Mouse (Mus musculus) layer of hippocampus, adult 9-10 months (tissue): ENCODE measurements around the gene Rho.

Experiments
- DNase-seq: peaks from one replicate; pipeline ENCODE4 v3.0.0; 2022; ENCODE audit warnings: low spot score

Gene Rho

DNA sequence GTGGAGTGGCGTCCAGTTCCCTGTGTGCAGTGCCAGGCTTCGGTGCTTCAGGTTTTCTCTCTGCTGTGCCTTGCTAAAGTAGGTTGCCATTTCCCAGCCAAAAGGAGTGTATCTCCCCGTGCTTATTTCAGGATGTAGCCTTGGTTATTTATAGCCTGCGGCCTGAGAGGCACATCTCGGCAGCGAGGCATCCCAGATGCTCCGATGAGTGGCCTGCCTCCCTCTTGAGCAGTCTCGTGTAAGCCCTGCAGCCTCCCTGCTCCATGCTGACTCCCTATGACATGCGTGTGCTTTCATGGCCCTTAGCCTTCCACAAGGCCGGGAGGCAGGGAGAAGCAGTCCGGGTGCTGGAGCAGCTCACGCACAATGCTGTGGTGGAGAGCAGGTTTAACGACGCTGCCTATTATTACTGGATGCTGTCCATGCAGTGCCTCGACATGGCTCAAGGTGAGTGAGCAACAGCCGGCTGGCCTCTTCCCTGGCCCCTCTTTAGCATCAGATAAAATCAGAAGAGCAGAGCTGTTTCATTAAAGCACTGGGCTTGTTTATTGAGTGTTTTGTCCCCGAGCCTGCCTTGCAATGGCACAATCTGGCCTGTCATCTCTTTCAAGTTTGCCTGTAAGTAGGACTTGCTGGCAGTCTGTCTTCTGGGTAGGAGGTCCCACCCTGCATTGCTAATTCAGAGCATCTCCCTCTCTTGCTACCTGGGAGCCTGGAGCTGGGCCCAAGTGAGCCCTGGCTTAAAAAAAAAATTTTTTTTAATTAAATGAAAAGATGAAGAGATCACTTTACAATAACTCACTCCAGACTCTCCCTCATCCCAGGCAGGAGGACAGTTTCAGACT, 15.7 kb upstream of the Rho start:
- DNase-seq: no peak

GRCm38 (mm10) chr6:115916611-115917010, 14.9 kb upstream of the Rho start:
- DNase-seq: no peak

GRCm38 (mm10) chr6:115918615-115919014, 12.9 kb upstream of the Rho start:
- no peak for DNase-seq

DNA sequence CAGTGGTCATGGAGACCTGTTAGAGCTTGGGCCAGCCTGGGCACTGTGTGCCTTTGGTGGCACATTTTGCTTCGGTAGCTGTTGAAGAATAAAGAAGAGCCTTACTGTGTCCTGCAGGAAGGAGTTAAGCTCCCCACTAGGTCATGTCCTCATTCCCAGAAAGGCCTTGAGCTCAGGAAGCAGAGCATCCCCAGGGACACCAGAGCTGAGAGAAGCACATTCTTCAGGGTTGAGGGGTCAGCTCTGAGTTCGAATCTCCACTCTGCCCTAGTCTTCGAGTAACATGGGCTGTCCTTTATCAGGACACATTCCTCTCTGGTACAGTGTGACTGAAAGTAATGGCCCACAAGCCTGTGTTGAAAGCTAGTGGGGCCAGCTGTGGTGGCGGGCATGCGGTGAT, 11.7 kb upstream of the Rho start:
- DNase-seq: no peak

DNA sequence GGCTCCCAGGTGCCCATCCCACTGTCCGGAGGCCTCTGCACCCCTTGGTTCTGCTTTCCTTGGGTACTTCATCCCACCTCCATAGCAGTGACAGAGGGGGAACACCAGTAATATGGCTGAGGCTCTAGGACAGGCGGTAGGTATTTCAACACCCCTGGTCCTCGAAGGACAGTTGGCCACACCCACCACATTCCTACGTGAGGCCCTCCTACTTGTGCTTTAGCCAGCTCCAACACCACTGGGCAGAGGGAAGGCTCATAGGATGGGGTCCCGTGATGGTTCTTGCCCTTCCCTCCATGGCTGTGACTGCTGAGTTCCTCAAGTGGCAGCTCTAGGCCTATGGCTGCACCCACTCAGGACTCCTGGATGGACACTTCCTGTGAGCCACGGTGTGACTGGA, 6.7 kb upstream of the Rho start:
- DNase-seq: no peak

GRCm38 (mm10) chr6:115926416-115926815, 5.1 kb upstream of the Rho start:
- no peak for DNase-seq

DNA sequence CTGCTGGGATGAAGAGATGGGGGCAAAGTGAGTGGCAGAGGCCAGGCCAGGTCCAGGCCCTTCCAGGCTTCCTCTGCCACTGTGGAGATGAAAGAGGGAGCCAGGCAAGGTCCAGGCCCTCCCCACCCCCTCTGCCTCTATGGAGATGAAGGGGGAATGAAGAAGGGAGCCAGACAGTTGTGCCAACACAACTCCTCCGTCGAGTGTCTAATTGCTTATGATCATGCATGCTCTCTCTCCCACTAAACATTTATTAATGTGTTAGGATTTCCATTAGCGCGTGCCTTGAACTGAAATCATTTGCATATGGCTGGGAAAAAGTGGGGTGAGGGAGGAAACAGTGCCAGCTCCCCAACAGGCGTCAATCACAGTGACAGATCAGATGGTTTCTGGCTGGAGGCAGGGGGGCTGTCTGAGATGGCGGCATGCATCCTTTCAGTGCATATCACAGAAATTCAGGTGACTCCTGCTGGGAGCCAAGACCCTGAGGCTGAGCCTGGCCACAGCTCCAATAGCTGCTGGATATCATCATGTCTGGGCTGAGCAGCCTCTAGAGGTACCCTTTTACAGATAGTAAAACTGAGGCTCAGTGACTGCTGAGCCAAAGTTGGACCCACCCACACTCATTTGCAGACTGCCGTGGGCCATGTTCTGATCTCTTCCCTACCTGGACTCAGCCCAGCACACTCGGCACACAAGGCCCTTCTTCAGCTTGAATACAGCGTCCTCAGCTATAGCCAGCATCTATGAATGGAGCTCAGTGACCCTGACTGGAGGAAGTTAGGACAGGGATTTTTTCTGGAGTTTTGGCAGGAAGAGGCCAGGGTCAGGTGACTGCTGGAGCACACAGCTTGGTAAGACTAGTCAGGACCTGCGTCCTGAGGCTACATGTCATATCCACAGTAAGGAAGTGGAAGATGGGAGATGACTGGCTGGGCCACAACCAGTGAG, 4.0 kb upstream of the Rho start:
- no peak for DNase-seq

GRCm38 (mm10) chr6:115930018-115930417, 1.5 kb upstream of the Rho start:
- no peak for DNase-seq

- DNase-seq: no peak
Measured at GRCm38 (mm10) chr6:115932391-115932790, 843 bp downstream of the Rho start.

- DNase-seq: no peak
Measured at GRCm38 (mm10) chr6:115935544-115935943, 4.0 kb downstream of the Rho start.

GRCm38 (mm10) chr6:115938011-115938410, 6.5 kb downstream of the Rho start:
- no peak for DNase-seq

DNA sequence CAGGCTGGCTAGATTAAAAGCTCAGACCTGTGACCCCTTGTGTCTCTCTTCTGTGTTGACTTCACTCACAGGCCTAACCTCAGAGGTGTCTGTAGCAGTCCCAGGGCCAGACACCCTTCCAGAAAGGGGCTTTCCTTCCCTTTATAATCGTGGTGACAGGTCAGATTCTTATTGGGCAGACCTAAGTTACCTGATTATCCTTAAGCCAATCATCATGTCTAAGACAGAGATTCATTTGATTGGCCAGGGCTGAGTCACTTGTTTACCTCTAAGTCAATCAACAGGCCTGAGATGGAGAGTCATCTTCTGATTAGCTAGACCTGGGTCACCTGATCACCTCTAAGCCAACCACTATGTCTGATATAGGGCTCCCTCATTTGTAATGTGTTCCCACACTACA, 7.2 kb downstream of the Rho start:
- no peak for DNase-seq

- DNase-seq: no peak
Measured at GRCm38 (mm10) chr6:115940603-115941002, 9.1 kb downstream of the Rho start.

DNA sequence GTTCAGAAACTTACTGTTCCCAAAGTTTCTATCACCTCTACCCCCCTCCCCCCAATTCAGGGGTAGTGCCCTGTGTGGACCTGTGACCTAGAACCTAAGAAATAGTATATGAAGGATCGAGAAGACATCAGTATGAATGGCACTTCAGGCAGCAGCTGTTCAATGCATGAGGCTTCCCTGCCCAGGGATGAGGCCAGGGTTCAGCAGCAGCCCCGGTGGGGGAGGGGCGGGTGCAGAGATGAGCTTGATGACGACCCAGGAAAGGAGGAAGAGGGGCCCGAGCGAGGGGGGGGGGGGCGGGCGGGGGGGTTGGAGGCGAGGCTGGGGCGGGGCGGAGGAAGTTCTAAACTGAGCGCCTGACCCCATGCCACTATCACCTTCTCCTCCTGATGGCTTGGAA, 9.6 kb downstream of the Rho start:
- DNase-seq: no peak

DNA sequence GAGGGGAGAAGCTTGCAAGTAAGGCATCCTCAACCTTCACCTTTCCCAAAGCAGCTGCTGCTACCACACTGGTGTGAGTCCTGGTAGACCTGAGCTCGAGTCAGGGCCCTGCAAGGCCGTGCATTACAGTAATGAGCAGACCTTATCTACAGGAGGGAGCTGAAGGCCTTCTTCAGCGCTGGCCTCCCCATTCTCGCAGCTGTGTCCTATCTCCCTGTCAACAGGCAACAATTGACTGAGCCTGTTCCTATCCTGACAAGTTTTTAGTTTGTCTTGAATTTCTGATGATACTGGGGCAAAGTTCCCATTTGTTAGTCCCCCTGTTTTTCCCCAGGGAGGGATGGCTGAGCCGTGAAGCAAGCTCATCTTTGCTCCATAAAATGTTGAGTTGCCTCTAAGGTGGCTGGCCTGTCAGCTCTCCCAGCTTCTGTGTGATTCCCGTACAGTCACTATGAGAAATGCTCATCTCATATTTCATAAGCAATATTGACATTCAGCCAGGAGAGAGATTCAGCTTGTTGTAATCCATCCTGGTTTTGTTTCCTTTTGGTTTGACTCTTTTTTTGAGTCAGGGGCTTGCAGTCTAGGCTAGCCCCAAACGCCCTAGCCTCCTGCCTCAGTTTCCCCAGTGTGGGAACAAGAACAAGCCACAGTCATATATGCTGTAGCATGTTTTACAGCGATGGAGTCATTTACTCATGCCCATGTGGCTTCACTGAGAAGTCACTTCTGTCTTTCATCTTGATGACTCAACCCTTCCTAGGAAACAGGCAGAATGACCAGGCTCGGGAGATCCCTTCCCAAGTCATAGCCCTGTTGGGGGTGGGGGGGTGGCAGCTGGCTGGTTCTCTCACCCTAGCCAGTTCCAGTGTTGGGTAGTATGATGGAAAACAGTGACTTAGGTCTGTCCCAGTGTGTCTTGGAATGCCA, 12.2 kb downstream of the Rho start:
- DNase-seq: no peak

GRCm38 (mm10) chr6:115944638-115945037, 13.1 kb downstream of the Rho start, which contains the start of gene H1foo:
H1foo (plus strand) TSS chr6:115944938.
- no peak for DNase-seq

DNA sequence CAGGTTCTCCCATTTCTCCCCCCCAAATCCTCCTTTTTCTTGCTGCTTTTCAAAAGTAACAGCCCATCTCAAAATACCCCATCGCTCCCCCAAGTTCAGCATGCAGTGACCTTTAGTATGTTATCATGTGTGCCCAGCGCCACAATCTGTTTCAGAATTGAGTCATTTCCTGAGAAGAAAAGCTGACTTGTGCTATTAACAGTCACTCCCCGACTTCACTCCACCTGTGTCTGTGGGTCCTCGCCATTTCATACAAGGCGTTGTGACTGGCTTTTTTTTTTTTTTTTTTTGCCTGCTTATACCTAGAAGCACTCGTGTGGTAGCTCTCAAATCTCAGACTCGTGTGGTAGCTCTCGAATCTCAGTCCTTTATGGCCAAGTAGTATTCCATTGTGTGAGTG, 14.1 kb downstream of the Rho start:
- DNase-seq: no peak

- no peak for DNase-seq
Measured at GRCm38 (mm10) chr6:115946389-115946788, 14.8 kb downstream of the Rho start.

DNA sequence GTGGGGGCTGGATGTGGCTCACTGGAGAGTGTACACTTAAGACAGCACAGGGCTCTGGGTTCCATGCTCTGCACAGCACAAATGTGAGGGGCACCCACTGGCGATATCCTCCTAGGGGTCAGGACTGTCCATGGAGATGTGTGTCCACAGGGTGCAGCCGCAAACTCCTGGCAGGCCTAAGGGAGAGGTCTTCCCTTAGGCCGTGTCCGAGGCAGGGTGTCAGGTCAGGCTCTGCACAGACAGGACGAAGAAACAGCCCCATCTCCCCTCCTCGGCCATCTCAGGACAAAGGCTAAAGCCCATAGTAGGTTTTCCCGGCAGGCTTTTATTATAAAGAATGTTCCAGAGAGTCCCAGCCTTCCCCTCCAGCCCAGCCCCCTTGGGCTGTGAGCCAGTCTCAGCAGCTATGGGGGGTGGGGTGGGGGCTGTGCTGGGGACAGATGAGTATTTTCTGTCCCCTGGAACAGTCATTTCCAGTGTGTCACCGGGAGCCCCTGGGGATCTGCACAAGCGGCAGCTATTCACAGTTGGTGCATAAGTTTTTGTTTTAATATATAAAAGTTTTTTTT, 23.0 kb downstream of the Rho start:
- DNase-seq: no peak

GRCm38 (mm10) chr6:115955169-115955568, 23.6 kb downstream of the Rho start:
- DNase-seq: no peak

DNA sequence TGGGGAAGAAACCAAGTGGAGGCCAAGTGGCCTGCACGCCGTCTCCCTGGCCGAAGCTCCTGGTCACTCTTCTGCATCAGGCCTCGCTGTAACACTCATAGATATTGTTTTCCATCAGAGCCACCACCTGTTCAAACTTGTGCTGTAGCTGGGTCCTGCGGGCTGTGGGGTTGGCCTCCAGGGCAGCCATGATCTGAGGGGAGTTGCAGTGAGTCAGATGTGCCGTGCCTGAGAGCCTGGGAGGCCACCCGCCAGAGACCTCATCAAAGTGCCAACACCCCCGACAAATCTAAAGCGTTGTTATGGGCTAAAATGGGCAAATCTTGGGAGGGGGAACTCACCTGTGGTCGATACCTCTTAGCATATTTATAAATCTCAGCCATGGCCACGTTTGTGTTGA, 24.1 kb downstream of the Rho start:
- no peak for DNase-seq
